Mouse (Mus musculus): ENCODE data around the gene Gsn. TPM values are rescaled to one million over a fixed set of nuclear protein-coding genes. Genes with fewer than 3 reads are reported as not detected.

Gsn gene
- polyA plus RNA-seq, 1 experiment from 2014 or later: 13.3 TPM

DNA sequence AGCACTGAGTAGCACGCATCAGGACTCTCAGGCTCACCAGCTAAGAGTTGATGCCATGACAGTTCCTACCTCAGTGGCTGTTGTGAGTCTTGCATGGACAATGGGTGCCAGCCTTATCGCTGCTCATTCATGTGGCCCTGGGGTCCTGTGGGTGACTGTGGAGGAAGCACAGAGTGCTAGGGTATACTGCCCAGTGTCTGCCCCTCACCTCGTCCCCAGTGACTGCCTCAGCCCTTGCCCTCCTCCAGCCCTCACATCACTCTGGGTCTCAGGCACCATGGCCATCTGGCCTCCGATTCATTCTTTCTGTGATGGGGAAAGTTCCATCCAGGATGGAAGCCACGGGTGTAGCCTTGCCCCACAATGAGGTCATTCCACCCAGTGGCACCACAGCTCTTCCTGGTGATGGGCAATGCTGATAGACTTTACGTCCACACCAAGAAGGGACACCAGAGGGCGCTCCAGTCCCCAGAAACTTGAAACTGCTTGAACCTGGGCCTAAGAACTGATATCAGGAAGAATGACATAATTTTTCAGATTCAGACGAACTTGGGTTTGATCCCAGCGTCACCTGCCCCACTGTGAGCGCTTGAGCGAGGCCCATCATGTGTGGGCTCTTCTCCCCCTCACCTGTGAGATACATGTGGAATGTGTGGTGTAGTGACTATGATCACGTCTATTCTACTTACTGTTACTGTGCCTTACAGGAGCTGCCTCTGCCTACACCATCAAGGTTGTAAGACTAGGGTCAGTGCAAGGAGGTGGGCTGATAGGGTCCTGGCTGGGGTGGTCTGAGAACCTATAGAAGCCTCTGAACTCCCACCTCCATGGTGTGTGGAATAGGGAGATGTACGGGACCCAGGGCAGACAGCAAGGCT is 32.8 kb downstream of the Gsn start:
- 0 out of 2 replicates have a peak, but pooled peaks cover 3% of the 10 kb centered on the region for H3K27me3 ChIP-seq
- no peak overlapping the region for H3K27ac ChIP-seq
- ATAC-seq: peak; percentile 62
- no peaks in the 10 kb centered on the region for H3K4me1 ChIP-seq
- H3K9ac ChIP-seq: no peak overlapping the region
- no peak overlapping the region for H3K4me3 ChIP-seq
- H3K36me3 ChIP-seq (ENCODE audit: poor library complexity, severe bottlenecking): no peaks in the 10 kb centered on the region
- no peaks in the 10 kb centered on the region for H3K9me3 ChIP-seq (replicated peaks)
- H3K4me2 ChIP-seq: no peak overlapping the region
- WGBS: 42% methylated on average over 13 of the region's 13 CpGs

DNA sequence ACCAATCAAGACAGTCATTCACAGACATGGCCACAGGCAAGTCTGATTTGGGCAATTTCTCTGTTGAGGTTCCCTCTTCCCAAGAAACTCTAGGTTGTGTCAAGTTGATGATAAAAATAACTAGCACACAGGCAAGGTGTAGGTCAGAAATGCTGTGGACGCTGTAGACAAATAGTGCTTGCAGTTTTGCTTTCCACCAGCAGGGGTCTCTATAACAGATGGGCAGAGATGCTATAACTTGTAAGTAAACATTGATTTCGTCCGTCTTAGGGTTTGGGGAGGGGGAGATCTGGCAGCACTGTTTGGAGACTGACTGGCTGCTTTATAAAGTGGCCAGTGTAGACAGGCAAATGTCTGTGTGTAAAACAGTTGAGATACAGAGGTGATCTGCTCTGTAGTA is 35.7 kb downstream of the Gsn start:
- no peak for ATAC-seq
- Histone ChIP-seq H3K4me2 (no peak overlapping the region), H3K27me3 (no peaks in the 10 kb centered on the region), H3K4me1 (no peaks in the 10 kb centered on the region), H3K36me3 (ENCODE audit: poor library complexity, severe bottlenecking) (no peaks in the 10 kb centered on the region), H3K9me3 (replicated peaks) (no peaks in the 10 kb centered on the region), H3K4me3 (no peak overlapping the region), H3K27ac (no peak overlapping the region), H3K9ac (no peak overlapping the region)
- WGBS: 27% methylated on average over 3 of the region's 3 CpGs

DNA sequence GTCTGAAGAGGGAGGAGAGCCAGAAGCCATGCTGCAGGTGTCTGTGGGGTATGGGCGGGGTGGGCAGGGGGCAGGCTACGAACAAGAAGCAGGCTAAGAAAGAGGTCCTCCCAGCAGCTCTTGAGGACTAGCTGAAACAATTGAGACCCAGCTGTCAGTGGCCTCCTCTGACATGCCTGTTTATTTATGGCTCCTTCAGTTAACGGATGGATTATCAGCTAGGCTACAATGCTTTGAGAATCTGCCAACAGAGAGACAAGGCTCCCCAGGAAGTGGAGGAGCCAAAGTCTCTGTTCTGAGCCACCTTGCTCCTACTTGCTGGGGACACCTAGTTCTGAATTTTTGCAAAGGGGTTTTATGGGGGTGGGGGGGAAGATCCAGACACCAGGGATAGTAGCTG is 36.5 kb downstream of the Gsn start:
- Histone ChIP-seq H3K4me3 (no peak overlapping the region), H3K4me1 (no peaks in the 10 kb centered on the region), H3K36me3 (ENCODE audit: poor library complexity, severe bottlenecking) (no peaks in the 10 kb centered on the region), H3K9me3 (replicated peaks) (no peaks in the 10 kb centered on the region), H3K4me2 (no peak overlapping the region), H3K27me3 (no peaks in the 10 kb centered on the region), H3K27ac (no peak overlapping the region), H3K9ac (no peak overlapping the region)
- WGBS: 61% methylated on average over 3 of the region's 3 CpGs
- no peak for ATAC-seq

DNA sequence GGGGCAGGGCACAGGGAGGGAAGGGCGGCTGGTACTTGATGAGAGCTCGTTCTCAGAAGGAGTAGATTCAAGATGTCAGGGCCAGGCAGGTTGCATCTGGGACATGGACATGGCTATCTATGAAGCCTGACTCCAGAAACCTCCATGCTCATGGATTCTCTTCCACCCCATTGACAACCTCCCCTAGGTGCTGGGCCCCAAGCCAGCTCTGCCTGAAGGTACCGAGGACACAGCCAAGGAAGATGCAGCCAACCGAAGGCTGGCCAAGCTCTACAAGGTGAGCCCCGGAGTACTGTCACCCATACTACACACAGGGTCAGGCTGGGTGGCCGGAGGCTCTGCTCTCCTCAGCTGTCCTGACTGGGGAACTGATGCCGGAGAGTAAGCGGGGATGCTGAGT is 37.1 kb downstream of the Gsn start:
- WGBS: 93% methylated on average over 8 of the region's 8 CpGs
- no peaks in the 10 kb centered on the region for H3K27me3 ChIP-seq

DNA sequence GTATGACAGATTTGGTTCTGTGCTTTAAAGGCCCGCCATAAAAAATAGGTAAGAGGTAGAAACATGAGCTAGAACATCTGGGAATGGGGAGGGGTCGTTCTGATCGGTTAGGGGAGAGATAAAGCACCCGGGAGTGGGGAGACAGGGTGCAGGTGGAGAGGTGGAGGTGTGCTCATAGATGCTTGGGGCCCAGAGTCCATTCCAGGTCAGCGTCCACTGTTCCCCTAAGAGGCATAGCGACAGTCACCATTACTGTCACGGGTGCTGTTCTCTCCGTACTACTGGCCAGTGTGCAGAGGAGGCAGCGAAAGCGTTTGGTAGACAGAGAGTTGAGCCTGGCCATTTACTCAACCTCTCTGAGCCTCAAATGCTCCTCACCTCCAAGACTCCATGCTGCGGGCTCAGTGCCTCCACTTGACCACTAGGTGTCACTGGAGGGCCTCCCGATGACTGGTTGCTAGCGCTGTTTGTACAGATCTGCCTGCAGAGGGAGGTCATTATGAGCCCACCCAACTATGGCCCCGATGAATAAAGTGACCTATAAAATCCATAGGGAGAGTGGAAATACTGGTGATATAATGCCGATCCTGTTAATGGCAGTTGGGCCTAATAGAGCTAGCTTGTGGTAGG is 41.6 kb downstream of the Gsn start:
- H3K9ac ChIP-seq: no peak overlapping the region
- no peak overlapping the region for H3K4me3 ChIP-seq
- H3K4me1 ChIP-seq: no peaks in the 10 kb centered on the region
- no peaks in the 10 kb centered on the region for H3K9me3 ChIP-seq (replicated peaks)
- no peaks in the 10 kb centered on the region for H3K27me3 ChIP-seq
- no peaks in the 10 kb centered on the region for H3K36me3 ChIP-seq (ENCODE audit: poor library complexity, severe bottlenecking)
- 27% methylated on average over 15 of the region's 15 CpGs for WGBS
- H3K27ac ChIP-seq: no peak overlapping the region
- no peak overlapping the region for H3K4me2 ChIP-seq
- ATAC-seq: peak; percentile 69; the same call in 1 of the 2 replicates

More for the DNA sequence above, 37.1 kb downstream of the Gsn start:
- no peak overlapping the region for H3K27ac ChIP-seq
- no peaks in the 10 kb centered on the region for H3K36me3 ChIP-seq (ENCODE audit: poor library complexity, severe bottlenecking)
- ATAC-seq: no peak
- H3K9ac ChIP-seq: no peak overlapping the region
- no peak overlapping the region for H3K4me3 ChIP-seq
- no peaks in the 10 kb centered on the region for H3K4me1 ChIP-seq
- H3K4me2 ChIP-seq: no peak overlapping the region
- no peaks in the 10 kb centered on the region for H3K9me3 ChIP-seq (replicated peaks)

DNA sequence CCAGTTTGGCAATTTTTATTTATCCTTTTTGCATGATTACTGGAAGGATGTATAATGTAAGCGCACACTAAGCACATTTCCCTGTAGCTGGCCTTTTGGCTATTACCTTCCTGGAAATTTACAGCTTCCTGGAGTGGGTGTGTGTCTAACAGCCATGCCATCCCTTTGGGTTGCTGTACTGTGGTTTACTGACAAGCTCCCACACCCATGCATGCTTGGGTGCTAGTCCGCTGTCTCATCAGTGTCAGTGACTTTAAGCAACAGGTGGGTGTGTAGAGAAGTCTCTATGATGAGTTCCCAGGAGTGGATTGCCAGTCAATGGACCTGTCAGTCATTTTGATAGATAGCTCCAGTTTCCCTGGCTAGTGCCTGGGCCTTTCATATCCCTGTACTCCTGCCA is 43.3 kb downstream of the Gsn start:
- no peak overlapping the region for H3K4me3 ChIP-seq
- ATAC-seq: no peak
- H3K9ac ChIP-seq: no peak overlapping the region
- no peak overlapping the region for H3K4me2 ChIP-seq
- H3K27ac ChIP-seq: no peak overlapping the region
- no peaks in the 10 kb centered on the region for H3K36me3 ChIP-seq (ENCODE audit: poor library complexity, severe bottlenecking)
- H3K9me3 ChIP-seq (replicated peaks): no peaks in the 10 kb centered on the region
- WGBS: 92% methylated on average over 2 of the region's 2 CpGs
- H3K4me1 ChIP-seq: no peaks in the 10 kb centered on the region
- H3K27me3 ChIP-seq: no peaks in the 10 kb centered on the region

DNA sequence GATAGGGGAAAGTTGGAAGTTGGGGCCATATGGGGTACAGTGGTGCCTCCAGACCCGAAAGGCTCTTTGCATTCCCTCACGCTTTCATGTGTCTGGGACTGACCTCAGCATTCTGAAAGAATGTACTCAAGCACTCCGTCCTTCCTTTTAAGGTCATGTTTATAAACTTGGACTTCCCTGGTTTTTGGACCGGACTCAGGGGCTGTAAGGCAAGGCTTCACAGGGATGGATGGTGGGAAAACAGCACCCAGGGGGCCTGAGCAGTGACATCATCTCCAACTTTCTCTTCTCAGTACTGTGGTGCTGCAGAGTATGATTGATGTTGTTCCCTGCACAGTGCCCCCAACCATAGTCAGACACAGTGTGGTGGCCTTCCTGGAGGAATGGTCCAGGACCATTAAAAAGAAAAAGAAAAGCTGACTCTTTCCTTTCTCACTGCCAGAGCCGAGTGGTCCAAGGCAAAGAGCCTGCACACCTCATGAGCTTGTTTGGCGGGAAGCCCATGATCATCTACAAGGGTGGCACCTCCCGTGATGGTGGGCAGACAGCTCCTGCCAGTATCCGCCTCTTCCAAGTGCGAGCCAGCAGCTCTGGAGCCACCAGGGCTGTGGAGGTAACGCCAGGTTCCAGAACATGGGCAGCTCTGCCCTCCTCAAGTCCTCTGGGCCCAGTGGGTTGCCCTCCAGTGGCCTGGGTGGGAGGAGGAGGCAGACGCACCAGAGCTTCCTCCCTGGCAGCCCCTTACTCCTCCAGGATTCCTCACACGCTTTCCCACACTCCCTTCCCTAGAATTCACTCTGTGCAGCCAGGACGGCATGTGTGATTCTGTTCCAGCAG is 46.1 kb downstream of the Gsn start:
- Histone ChIP-seq H3K36me3 (ENCODE audit: poor library complexity, severe bottlenecking) (no peaks in the 10 kb centered on the region), H3K9ac (no peak overlapping the region), H3K4me2 (no peak overlapping the region), H3K4me1 (no peaks in the 10 kb centered on the region), H3K27ac (no peak overlapping the region), H3K9me3 (replicated peaks) (no peaks in the 10 kb centered on the region), H3K4me3 (no peak overlapping the region), H3K27me3 (no peaks in the 10 kb centered on the region)
- WGBS: 87% methylated on average over 13 of the region's 13 CpGs
- no peak for ATAC-seq

DNA sequence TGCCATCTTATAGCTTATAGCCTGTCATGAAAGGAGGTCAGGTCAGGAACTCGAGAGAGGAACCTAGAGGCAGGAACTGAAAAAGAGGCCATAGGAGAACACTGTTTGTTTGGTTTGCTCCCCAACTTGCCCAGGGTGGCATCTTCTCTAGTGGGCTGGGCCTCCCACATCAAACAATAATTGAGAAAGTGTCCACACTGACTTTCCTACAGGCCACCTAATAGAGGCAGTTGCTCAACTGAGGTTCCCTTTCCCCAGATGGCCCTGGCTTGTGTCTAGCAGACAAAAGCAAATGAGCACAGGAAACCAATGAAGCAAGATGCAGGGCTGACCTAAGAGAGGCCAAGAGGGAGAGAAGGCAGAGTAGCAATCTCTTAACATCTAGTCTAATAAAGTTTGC is 52.0 kb downstream of the Gsn start:
- no peaks in the 10 kb centered on the region for H3K4me1 ChIP-seq
- no peak overlapping the region for H3K4me3 ChIP-seq
- H3K9me3 ChIP-seq (replicated peaks): 0 out of 2 replicates have a peak, but pooled peaks cover 7% of the 10 kb centered on the region
- no peak overlapping the region for H3K27ac ChIP-seq
- 63% methylated on average over 1 of the region's 1 CpGs for WGBS
- H3K27me3 ChIP-seq: no peaks in the 10 kb centered on the region
- H3K9ac ChIP-seq: no peak overlapping the region
- no peak for ATAC-seq
- H3K4me2 ChIP-seq: no peak overlapping the region
- H3K36me3 ChIP-seq (ENCODE audit: poor library complexity, severe bottlenecking): no peaks in the 10 kb centered on the region

DNA sequence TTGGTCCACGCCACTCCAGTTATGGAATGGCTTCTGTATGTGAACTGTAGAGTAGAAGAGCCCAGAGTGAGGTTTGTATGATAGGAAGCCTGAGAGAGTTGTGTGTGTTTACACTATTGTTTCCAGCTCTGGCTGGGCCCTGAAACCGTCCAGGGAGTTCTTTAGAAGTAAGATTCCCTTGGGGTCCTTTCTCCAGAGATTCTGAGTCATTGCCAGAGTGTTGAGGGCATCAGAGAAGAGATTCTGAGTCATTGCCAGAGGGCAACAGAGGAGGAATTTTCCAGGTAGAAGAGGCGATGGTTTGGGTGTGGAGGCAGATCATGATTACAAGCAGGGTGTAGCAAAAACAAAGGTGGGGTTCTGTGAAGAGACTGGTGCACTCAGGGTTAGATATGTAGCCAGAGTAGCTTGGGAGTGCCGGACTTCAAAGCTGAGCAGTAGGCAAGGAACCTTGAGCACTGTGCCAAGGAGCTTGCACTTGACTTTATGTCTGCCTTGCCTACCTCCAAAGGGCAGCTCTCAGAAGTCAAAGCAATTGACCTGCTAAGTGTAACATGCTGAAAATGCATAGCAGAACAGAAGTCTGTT is 53.8 kb downstream of the Gsn start:
- Histone ChIP-seq H3K9me3 (replicated peaks) (0 out of 2 replicates have a peak, but pooled peaks cover 7% of the 10 kb centered on the region), H3K9ac (no peak overlapping the region), H3K36me3 (ENCODE audit: poor library complexity, severe bottlenecking) (no peaks in the 10 kb centered on the region), H3K27me3 (no peaks in the 10 kb centered on the region), H3K4me2 (no peak overlapping the region), H3K4me3 (no peak overlapping the region), H3K4me1 (no peaks in the 10 kb centered on the region), H3K27ac (no peak overlapping the region)
- WGBS: 90% methylated on average over 4 of the region's 4 CpGs
- no peak for ATAC-seq

DNA sequence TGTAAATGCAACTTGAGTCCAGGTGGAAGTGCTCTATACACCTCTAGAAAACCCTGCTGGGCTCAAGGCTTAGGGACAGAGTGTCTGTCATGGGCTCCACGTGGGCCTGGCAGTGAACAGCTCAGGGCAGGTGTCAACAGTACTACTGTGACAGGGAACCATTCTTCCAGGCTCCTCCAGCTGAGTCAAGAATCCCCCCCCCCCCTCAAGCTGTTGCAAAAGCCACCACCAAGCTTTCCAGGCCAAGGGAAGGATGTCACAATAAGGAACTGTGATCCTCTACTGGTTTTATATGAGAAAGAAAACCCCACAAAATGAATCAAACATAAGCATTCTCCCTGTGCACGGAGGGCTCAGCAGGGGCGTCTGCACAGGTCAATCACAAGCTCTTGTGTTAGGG is 58.1 kb downstream of the Gsn start:
- Histone ChIP-seq H3K9me3 (replicated peaks) (0 out of 2 replicates have a peak, but pooled peaks cover 7% of the 10 kb centered on the region), H3K36me3 (ENCODE audit: poor library complexity, severe bottlenecking) (no peaks in the 10 kb centered on the region), H3K4me3 (no peak overlapping the region), H3K4me2 (no peak overlapping the region), H3K27me3 (no peaks in the 10 kb centered on the region), H3K27ac (no peak overlapping the region), H3K4me1 (no peaks in the 10 kb centered on the region), H3K9ac (no peak overlapping the region)
- 21% methylated on average over 3 of the region's 3 CpGs for WGBS
- no peak for ATAC-seq

DNA sequence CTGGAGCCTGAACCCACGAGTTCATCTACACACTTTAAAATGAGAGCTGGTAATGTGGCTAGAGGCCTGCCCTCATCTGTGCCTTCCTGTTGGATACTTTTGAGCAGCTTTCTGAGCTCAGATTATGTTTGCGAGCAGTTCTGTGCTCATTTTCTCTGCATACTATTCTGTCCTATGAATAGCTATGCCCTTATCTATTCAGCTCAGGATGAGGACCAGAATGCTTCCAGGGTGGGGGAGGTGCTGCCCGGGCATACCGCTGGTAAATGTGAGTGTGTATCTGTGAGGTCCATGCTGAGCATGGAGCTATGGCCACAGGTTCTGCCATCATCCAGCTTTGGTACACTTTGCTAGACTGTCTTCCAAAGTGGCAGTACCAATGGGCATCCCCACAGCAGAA is 61.4 kb downstream of the Gsn start:
- no peaks in the 10 kb centered on the region for H3K36me3 ChIP-seq (ENCODE audit: poor library complexity, severe bottlenecking)
- H3K4me1 ChIP-seq: peaks cover 8% of the 10 kb centered on the region
- H3K4me3 ChIP-seq: no peak overlapping the region
- no peak overlapping the region for H3K4me2 ChIP-seq
- H3K27me3 ChIP-seq: no peaks in the 10 kb centered on the region
- H3K9me3 ChIP-seq (replicated peaks): no peaks in the 10 kb centered on the region
- no peak overlapping the region for H3K9ac ChIP-seq
- no peak overlapping the region for H3K27ac ChIP-seq
- WGBS: 85% methylated on average over 4 of the region's 4 CpGs
- no peak for ATAC-seq

DNA sequence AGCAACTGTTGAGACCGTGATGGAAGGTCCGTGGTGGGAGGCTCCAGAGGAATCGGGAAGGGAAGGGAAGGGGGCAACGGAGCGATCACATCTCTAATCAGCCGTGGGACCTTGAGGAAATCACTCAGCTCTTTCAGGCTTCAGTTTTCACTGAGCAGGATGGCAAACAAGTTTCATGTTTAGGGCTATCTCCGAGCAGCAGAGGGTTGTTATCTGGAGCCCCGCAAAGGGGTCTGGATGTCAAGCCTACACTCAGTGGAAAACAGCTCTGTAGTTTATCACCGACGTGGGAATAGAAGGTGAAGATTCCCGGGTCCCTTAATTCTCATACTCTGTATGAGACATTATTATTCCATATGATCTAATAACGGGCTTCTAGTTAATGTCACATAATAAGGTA is 62.2 kb downstream of the Gsn start:
- Histone ChIP-seq H3K4me1 (peaks cover 13% of the 10 kb centered on the region), H3K4me2 (no peak overlapping the region), H3K9me3 (replicated peaks) (no peaks in the 10 kb centered on the region), H3K9ac (no peak overlapping the region), H3K36me3 (ENCODE audit: poor library complexity, severe bottlenecking) (no peaks in the 10 kb centered on the region), H3K27ac (no peak overlapping the region), H3K4me3 (no peak overlapping the region), H3K27me3 (no peaks in the 10 kb centered on the region)
- no peak for ATAC-seq
- 89% methylated on average over 12 of the region's 12 CpGs for WGBS

Measured in forebrain, embryonic 13.5 days (tissue).